Mouse (Mus musculus) kidney, adult 18-20 months (tissue): ENCODE data around the gene Abcc10.

ENCODE experiments used
- DNase-seq: peaks from one replicate; pipeline ENCODE4 v3.0.0; 2021

Gene Abcc10

GRCm38 (mm10) chr17:46284653-46285052, 43.5 kb downstream of the Abcc10 start:
- DNase-seq, result no peak

- DNase-seq, result peak; percentile 22
Measured at GRCm38 (mm10) chr17:46283911-46284310, 44.2 kb downstream of the Abcc10 start.

GRCm38 (mm10) chr17:46283140-46283539, 45.0 kb downstream of the Abcc10 start:
- no peak for DNase-seq

GRCm38 (mm10) chr17:46282483-46283123, 45.5 kb downstream of the Abcc10 start, which contains the start of gene Tjap1:
TSS of gene Tjap1 (minus strand) at chr17:46283026.
- DNase-seq, result peak; percentile 86

GRCm38 (mm10) chr17:46278011-46278765, 50.0 kb downstream of the Abcc10 start:
- no peak for DNase-seq

- DNase-seq, result no peak
Measured at GRCm38 (mm10) chr17:46277586-46277985, 50.6 kb downstream of the Abcc10 start.

GRCm38 (mm10) chr17:46275506-46275905, 52.6 kb downstream of the Abcc10 start:
- DNase-seq, result no peak

- DNase-seq, result no peak
Measured at GRCm38 (mm10) chr17:46275034-46275433, 53.1 kb downstream of the Abcc10 start.

GRCm38 (mm10) chr17:46274465-46274864, 53.7 kb downstream of the Abcc10 start:
- DNase-seq, result no peak

GRCm38 (mm10) chr17:46273803-46274236, 54.3 kb downstream of the Abcc10 start:
- no peak for DNase-seq

GRCm38 (mm10) chr17:46272675-46273074, 55.5 kb downstream of the Abcc10 start:
- peak; percentile 34 for DNase-seq

- no peak for DNase-seq
Measured at GRCm38 (mm10) chr17:46272058-46272457, 56.1 kb downstream of the Abcc10 start.

- DNase-seq, result peak; percentile 64
Measured at GRCm38 (mm10) chr17:46269771-46270534, 58.2 kb downstream of the Abcc10 start.

- DNase-seq, result no peak
Measured at GRCm38 (mm10) chr17:46268026-46268720, 60.0 kb downstream of the Abcc10 start.

- no peak for DNase-seq
Measured at GRCm38 (mm10) chr17:46267511-46267910, 60.6 kb downstream of the Abcc10 start.

GRCm38 (mm10) chr17:46266986-46267385, 61.2 kb downstream of the Abcc10 start:
- DNase-seq, result no peak

- DNase-seq, result peak; percentile 84
Measured at GRCm38 (mm10) chr17:46265918-46266618, 62.1 kb downstream of the Abcc10 start.

- DNase-seq, result no peak
Measured at GRCm38 (mm10) chr17:46265502-46265901, 62.6 kb downstream of the Abcc10 start.

GRCm38 (mm10) chr17:46262201-46262694, 65.9 kb downstream of the Abcc10 start:
- DNase-seq, result no peak

- DNase-seq, result no peak
Measured at GRCm38 (mm10) chr17:46259675-46260074, 68.5 kb downstream of the Abcc10 start.

GRCm38 (mm10) chr17:46258279-46259053, 69.7 kb downstream of the Abcc10 start:
- peak; percentile 44 for DNase-seq
